Mouse (Mus musculus) brown adipose tissue, adult 24 weeks (tissue): ENCODE measurements around the gene Gstm1. TPM values are rescaled to one million over a fixed set of nuclear protein-coding genes. Genes with fewer than 3 reads are reported as not detected.
"Not testable (repeated sequence)": the region's sequence is repeated elsewhere in the genome, so short reads cannot be mapped to it uniquely, and the experiment has no call there.

Experiments used
- H3K27ac ChIP-seq: fragments of 200-500 bp; replicated peaks from 2 replicates; pipeline ENCODE4 v1.5.1; 2012; ENCODE audit warnings: low read depth, mild to moderate bottlenecking, low read length
- H3K4me1 ChIP-seq: fragments of 200-500 bp; 2 replicates; pipeline ENCODE4 v1.6.1; 2012; ENCODE audit warnings: low read length, mixed read lengths; ENCODE audit not compliant: control insufficient read depth, insufficient read depth, insufficient read length
- H3K4me3 ChIP-seq: fragments of 200-500 bp; 2 replicates; pipeline ENCODE4 v1.5.1; 2012; ENCODE audit warnings: low read depth, mild to moderate bottlenecking, low read length, moderate library complexity; ENCODE audit not compliant: insufficient read depth
- polyA plus RNA-seq: library from polyadenylated mRNA; stranded (reverse); fragments of >200 nt; gene quantifications from 2 replicates; pipeline ENCODE4 v1.2.4, GENCODE M21; 2012; ENCODE audit not compliant: missing spikeins, insufficient read depth, insufficient read length

Gene Gstm1
- polyA plus RNA-seq, 1 experiment = 393 TPM

DNA sequence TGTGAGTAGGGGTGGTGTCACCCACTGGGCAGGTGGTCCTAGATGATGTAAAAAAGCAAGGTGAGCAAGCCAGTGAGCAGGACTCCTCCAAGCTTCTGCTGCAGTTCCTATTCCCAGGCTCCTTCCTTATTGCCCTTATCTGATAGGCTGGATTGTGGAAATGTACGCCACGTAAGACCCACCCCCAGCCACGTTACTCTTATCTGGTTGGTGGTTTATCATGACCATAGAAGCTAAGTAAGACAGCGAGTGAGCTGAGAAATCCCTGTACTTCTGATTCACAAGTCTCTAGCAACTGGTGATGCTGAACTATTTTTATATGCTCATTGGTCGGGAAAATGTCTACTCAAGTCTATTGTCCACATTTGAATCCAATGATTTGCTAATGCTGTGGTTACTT is 8.3 kb upstream of the Gstm1 start:
- H3K4me1 ChIP-seq = peaks cover 3% of the 10 kb centered on the region; the same call in 1 of the 2 replicates
- no peak overlapping the region for H3K27ac ChIP-seq
- H3K4me3 ChIP-seq = no peak overlapping the region

DNA sequence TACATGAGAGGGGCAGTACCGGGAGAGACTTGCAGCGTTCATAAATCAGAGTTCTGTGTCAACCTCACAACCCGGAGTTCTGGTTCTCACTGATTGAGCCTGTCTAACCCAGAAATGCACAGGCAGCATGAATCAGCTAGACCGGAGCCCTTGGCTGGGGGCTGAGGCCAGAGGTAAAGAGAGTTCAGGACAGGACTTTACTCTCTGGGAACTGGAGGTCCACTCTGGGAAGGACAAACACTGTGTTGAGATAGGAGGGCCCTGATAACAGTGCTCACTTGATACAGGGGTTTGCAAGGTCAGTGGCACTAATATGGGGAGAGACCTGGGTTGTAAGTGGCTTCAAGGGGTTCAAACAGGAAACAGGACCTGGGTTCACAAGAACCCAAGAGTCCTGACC is 7.5 kb upstream of the Gstm1 start:
- H3K27ac ChIP-seq = no peak overlapping the region
- H3K4me3 ChIP-seq = no peak overlapping the region
- peaks cover 3% of the 10 kb centered on the region; the same call in 1 of the 2 replicates for H3K4me1 ChIP-seq

DNA sequence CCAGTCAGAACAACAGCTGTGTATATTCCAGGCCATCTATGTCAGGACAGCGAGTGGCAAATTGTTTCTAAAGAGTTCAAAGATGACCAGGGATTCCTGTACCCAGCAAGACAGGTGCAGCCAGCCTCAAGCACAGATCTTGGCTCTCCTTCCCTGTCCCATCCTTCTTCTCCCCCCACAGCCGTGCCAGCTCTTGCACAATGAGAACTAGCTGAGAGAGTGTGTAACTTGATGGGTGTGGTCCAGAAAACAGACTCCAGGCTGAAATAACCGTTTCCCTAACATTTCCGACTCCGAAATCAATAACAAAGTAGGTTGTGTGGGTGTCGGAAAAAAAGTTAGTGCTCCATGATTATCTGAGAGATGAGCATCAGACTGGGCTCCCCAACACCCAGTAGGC is 4.9 kb upstream of the Gstm1 start:
- Histone ChIP-seq H3K4me3 (no peak overlapping the region), H3K4me1 (peaks cover 3% of the 10 kb centered on the region; the same call in 1 of the 2 replicates), H3K27ac (no peak overlapping the region)

DNA sequence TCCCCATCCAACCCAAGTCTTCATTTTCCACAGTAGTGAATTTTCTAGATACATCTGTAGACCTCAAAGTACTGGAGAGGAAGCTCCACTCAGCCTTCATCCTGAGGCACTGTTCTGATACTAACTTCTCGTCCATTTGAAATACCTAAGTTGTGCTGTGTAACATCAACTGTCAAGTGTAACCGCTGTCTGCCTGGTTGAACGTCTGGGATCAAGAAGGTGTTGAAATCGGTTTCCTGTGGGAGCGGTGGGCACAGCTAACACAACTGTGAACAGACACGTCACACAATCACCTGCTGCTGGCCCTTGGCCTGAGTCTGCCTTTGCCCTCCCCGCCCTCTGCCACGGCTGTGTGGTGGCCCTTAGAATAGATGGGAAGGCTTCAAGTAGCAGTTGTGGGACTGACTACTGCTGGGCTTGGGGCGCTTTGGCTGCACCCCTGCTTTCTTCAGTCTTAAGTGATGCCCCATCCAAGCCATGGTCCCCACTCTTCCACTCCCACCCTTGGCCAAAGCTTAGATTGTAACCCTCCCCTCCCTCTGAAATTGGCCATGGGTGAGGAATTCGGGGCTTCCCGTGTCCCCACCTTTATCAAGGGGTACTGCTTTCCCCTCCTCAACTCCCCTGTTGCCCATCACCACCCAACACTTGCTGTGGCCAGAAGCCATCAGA is 2.7 kb upstream of the Gstm1 start:
- H3K4me3 ChIP-seq, H3K4me1 ChIP-seq, H3K27ac ChIP-seq: not testable (repeated sequence)

DNA sequence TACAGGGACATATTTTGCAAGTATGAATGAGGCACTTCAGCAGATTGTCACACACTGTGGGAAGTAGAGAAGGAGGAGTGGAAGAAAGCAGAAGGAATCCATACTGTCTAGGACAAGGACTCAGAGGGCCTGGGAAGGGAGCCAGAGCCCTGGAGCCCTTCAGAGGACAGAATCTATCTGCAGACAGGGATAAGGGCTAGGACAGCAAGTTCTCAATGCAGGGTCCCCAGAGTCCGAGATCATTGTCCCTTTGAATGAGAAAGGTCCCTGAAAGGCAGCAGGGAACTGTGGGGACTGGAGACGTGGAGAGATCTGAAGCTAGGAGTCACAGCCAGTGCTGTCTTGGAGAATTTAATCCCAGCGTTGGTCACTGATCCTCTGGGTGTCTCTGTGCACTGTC is 1.5 kb upstream of the Gstm1 start:
- peaks cover 16% of the 10 kb centered on the region for H3K4me1 ChIP-seq
- H3K4me3 ChIP-seq, H3K27ac ChIP-seq: not testable (repeated sequence)

DNA sequence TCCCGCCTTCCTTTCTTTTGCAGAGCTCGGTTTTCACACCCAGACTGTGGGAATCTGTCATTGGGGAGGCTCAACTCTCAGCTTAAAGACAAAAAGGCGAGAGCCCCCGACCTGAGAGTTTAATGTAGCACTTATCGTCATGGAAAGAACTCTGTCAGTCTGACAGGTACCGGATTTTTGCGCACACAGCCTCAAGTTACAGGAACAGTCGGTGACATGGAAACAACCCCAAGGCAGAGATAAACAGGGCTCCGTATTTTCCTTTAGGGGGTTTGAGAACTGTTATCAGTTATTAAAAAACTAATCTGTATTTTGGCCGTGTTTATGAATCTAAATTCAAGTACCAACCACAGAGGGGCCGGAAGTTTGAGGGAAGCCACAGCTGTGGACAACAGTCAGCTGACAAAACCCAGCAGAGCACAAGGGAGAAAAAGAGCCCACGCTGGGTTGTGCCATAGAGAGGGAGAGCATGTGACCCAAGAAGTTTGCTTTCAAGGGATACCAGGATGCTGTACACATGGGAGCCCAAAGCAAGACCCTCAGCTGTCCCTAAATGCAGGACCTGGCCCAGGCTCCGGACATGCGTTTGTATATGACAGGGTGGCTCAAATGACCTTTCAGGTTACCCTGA is 532 bp upstream of the Gstm1 start:
- Histone ChIP-seq H3K4me3 (peak overlapping the region; percentile 54), H3K27ac (peak overlapping the region; percentile 79), H3K4me1 (peaks cover 26% of the 10 kb centered on the region)

DNA sequence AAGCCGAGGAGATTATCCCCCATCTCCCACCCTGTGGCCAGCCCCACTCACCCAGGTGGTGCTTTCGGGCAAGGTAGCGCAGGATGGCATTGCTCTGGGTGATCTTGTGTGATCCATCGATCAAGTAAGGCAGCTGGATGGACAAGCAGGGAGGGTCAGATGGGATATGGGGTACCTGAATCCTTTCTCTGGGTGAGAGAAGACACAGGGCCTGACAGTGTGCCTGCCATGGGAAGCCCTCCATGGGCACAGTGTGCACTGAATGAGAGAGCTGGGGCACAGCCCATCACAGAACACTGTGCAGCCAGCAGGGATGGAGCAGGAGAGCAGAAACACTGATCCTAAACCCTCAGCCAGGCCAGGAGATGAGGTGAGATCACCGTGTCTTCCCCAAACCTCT is 1.3 kb downstream of the Gstm1 start:
- peak overlapping the region; percentile 61; the same call in 1 of the 2 replicates for H3K4me3 ChIP-seq
- H3K27ac ChIP-seq = not testable (repeated sequence)
- H3K4me1 ChIP-seq = peaks cover 26% of the 10 kb centered on the region

DNA sequence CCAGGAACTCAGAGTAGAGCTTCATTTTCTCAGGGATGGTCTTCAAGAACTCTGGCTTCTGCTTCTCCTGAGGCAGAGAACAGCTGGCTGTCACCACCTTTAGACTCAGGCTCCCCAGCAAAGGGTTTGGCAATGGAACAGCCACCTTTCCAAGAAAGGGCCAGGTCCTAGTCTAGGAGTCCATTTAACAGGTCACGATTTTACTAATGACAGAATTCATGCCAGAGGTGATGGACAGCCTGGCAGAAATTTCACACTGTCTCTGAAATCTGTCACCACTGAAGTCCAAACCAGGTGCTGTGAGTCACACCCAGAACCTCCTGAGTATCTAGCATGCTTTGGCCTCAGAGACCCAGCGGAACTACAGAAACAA is 2.8 kb downstream of the Gstm1 start:
- no peak overlapping the region for H3K4me3 ChIP-seq
- H3K27ac ChIP-seq = no peak overlapping the region
- peaks cover 26% of the 10 kb centered on the region for H3K4me1 ChIP-seq

DNA sequence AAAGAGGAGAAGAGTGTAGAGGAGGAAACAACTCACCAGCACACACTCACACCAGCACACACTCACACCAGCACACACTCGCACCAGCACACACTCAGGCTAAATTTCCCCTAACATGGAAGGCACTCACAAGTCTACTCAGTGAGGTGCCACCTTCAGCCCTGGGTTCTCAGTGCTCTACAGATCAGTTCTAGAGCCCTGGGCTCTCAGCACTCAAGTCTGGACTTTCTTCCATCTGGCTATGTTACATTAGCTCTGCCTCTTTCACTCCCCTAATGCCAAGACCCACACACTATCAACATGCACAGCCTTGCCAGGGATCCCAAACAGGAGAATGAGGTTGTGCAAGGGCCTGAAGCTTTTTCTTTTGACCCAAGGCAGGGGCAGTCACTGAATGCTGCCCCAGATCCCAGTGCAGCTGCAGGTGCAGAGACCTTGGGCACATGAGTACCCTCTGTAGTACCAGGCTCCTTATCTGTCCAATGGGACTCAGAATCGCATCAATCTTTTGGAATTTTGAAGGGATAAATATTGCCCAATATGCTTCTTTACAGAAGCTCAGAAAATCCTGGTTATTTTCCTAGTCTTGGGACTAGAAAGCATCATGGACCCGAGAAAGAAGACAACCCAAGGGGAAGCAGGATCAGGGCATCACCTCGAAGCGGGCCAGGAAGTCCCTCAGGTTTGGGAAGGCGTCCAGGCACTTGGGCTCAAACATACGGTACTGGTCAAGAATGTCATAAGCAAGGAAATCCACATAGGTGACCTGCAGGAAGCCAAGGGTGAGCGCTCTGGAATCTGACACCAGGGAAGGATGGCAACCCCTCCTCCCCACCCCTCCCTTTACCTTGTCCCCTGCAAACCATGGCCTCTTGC is 3.4 kb downstream of the Gstm1 start:
- peak overlapping the region; percentile 86 for H3K27ac ChIP-seq
- H3K4me3 ChIP-seq = 0 out of 2 replicates have a peak overlapping the region, but pooled peaks have one; percentile 2
- peaks cover 26% of the 10 kb centered on the region for H3K4me1 ChIP-seq

DNA sequence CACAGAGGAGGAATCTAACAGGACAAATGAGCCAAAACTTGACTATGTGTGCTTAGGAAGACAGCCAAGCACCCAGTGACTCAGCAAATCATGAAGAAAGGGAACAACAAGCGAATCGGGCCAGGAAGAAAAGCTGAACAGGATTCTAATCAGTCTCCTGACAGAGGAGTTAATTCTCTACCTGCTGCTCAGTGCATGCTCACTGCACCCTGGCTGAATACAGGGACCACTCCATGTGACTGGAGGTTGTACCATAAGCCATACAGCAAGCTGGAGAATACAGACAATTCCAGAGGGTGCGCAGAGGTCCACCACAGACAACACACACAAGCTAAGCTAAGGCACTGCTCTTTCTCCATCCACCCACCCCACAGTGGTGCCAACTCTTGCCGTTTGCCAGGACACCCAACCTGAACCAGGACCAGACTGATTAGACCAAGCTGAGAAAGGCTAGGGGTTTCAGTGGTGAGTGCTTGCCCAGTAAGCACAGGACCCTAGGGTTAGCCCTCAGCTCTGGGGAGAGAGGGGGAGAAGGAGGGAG is 4.4 kb downstream of the Gstm1 start:
- Histone ChIP-seq H3K27ac (peak overlapping the region; percentile 86), H3K4me1 (peaks cover 26% of the 10 kb centered on the region), H3K4me3 (peak overlapping the region; percentile 6; the same call in 1 of the 2 replicates)

DNA sequence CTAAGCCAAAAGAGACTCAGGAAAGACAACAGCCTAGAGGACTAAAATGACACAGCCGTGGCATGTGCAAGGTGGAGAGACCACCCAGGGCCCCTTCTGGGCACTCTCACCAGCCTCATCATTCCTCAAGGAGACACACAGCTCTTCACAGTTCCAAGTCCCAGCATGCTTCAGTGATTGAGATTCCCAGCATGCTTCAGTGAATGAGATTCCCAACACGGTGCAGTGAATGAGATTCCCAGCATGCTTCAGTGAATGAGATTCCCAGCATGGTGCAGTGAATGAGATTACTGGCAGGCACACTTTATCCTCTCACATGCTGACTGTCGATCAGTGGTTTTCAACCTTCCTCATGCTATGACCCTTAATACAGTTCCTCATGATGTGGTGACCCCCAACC is 6.2 kb downstream of the Gstm1 start:
- H3K4me3 ChIP-seq = no peak overlapping the region
- no peak overlapping the region for H3K27ac ChIP-seq
- H3K4me1 ChIP-seq = peaks cover 23% of the 10 kb centered on the region

DNA sequence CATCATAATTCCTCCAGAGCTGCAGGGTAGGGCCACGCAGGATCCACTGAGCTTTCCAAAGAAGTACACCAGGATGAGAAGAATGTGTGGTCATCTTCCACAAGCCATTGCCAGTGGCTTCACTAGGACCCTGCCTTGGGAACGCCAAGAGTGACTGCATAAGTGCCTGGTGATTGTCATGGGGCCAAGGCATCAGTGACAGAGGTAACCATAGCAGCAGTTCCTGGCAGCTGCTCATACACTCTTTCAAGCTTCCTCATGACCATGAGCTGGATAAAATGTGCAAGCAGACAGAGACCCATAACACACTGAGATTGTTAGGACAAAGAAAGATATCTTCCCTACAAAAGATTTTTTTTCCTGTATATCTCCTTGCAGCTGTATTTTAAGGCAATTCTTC is 7.5 kb downstream of the Gstm1 start:
- Histone ChIP-seq H3K4me1 (peaks cover 19% of the 10 kb centered on the region), H3K4me3 (no peak overlapping the region), H3K27ac (no peak overlapping the region)

DNA sequence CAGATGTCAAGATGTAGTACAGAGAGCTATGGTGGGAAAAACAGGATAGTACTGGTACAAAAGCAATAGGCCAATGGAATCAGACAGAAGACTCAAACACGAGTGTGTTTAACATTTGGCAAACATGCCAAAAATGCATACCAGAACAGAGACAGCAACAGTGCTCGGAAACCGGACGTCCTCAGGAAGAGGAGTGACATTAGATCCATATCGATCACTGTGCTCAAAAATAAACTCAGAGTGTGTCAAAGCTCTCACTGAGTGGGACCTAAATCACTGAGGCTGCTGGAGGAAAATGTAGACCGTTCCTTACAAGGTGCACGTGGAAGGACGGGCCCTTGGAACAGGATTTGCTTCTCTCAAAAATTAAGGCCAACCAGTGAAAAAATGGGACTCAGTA is 15.8 kb downstream of the Gstm1 start:
- Histone ChIP-seq H3K4me1 (0 out of 2 replicates have a peak, but pooled peaks cover 3% of the 10 kb centered on the region), H3K4me3 (no peak overlapping the region), H3K27ac (peak overlapping the region; percentile 85)

DNA sequence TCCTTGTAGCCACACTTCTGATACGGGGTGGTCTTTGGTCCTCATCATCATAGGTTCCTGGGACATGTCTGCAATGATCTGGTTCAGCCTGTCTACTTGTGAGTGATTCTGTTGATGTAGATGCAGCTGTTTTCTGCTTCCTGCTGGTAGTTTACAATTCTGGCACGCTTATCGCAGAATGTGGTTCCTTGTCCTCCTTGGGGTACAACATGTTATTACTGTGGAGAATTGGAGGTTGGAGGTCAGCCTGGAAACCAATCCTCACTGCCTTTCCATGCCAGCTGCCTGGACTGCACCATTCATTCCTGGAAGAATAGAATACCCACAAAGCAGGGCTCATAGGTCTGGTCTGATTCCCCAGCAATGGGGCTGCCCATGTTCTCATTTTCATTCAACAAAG is 18.3 kb downstream of the Gstm1 start:
- Histone ChIP-seq H3K4me1 (0 out of 2 replicates have a peak, but pooled peaks cover 3% of the 10 kb centered on the region), H3K4me3 (no peak overlapping the region), H3K27ac (no peak overlapping the region)

DNA sequence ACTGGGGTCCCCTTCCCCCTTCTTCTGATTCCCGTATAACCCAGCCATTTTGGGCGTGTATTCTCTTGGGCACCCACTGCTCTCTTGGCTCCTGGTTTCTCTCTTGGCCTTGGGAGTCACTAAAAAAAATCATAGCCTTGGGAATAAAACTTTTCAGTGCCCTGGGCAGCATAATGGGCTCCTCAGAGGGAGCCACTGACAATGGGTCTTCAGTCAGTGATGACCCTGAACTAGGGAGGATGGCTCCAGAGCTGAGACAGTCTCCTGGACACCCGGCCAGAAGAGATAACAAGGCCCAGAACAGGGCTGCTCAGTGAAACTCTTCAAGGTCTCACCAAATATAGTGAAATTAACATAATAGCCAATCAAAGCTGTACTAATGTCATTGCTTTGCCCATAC is 19.2 kb downstream of the Gstm1 start:
- no peak overlapping the region for H3K27ac ChIP-seq
- H3K4me1 ChIP-seq = 0 out of 2 replicates have a peak, but pooled peaks cover 3% of the 10 kb centered on the region
- no peak overlapping the region for H3K4me3 ChIP-seq
